Mouse (Mus musculus) heart, embryonic 14.5 days (tissue): Measurements from ENCODE around the gene Dazap1. TPM values are rescaled to one million over a fixed set of nuclear protein-coding genes. Genes with fewer than 3 reads are reported as not detected.
A peak's percentile ranks its signal among the peaks of the same experiment; 100 is the strongest.

Source experiments
- ATAC-seq: fragments of 200-750 bp; cut with Nextera tagmentation; 2 replicates; pipeline ENCODE4 v1.8.0; 2017; ENCODE audit warnings: low read depth, moderate TSS enrichment; ENCODE audit not compliant: insufficient number of reproducible peaks, insufficient read depth, low FRiP score
- H3K27ac ChIP-seq, 2 experiments: fragments of 200-500 bp in 1 of 2; fragments of 300-500 bp in 1 of 2; sonication (generic) in 1 of 2; replicated peaks in 1 of 2; 2 replicates each; pipeline ENCODE4 v1.5.1; 2012 to 2014; ENCODE audit warnings: low read depth in 2 of 2, low read length in 2 of 2, control low read depth in 1 of 2, mild to moderate bottlenecking in 1 of 2, mixed read lengths in 1 of 2; ENCODE audit not compliant: control insufficient read depth in 1 of 2, insufficient read depth in 1 of 2
- H3K27me3 ChIP-seq: fragments of 300-500 bp; sonication (generic); 2 replicates; pipeline ENCODE4 v1.6.1; 2014; ENCODE audit warnings: mild to moderate bottlenecking, low read length, control low read depth; ENCODE audit not compliant: control insufficient read depth, insufficient read depth
- H3K36me3 ChIP-seq: fragments of 300-500 bp; sonication (generic); 2 replicates; pipeline ENCODE4 v1.6.1; 2014; ENCODE audit warnings: mild to moderate bottlenecking, control low read depth, low read length, mixed read lengths; ENCODE audit not compliant: control insufficient read depth, insufficient read depth
- H3K4me1 ChIP-seq, 2 experiments: fragments of 200-500 bp in 1 of 2; fragments of 300-500 bp in 1 of 2; sonication (generic) in 1 of 2; 2 replicates each; pipeline ENCODE4 v1.6.1; 2012 to 2014; ENCODE audit warnings: low read length in 2 of 2, control low read depth in 1 of 2, mixed read lengths in 1 of 2; ENCODE audit not compliant: control insufficient read depth in 2 of 2, insufficient read depth in 2 of 2
- H3K4me2 ChIP-seq: fragments of 300-500 bp; sonication (generic); 2 replicates; pipeline ENCODE4 v1.6.1; 2014; ENCODE audit warnings: mild to moderate bottlenecking, low read length
- H3K4me3 ChIP-seq, 2 experiments: fragments of 200-500 bp in 1 of 2; fragments of 300-500 bp in 1 of 2; sonication (generic) in 1 of 2; 2 replicates each; pipeline ENCODE4 v1.5.1; 2012 to 2014; ENCODE audit warnings: low read length in 2 of 2, mild to moderate bottlenecking in 2 of 2, control low read depth in 1 of 2, low read depth in 1 of 2, moderate library complexity in 1 of 2; ENCODE audit not compliant: control insufficient read depth in 1 of 2, insufficient read depth in 1 of 2
- H3K9ac ChIP-seq: fragments of 300-500 bp; sonication (generic); 2 replicates; pipeline ENCODE4 v1.6.1; 2014; ENCODE audit warnings: mild to moderate bottlenecking, low read length
- H3K9me3 ChIP-seq: fragments of 300-500 bp; sonication (generic); 2 replicates; pipeline ENCODE4 v1.6.1; 2016; ENCODE audit warnings: low read length, control low read depth; ENCODE audit not compliant: control insufficient read depth
- WGBS: fragments of 180-500 bp; shearing (Covaris S2); extraction: QIAGEN DNeasy Blood & Tissue Kit; methylation state at CpG from one replicate; pipeline ENCODE4 v1.1.7; 2014; 5-methylcytosine and 5-hydroxymethylcytosine counted together
- polyA plus RNA-seq: library from polyadenylated mRNA; unstranded; fragments of >200 nt; fragmentation: Nextera tagmentation; extraction: Ambion mirVana; gene quantifications from 2 replicates; pipeline ENCODE4 v1.2.1, GENCODE M21; 2014

Dazap1 gene
- polyA plus RNA-seq, 1 experiment from 2014 or later: 27.5 TPM

DNA sequence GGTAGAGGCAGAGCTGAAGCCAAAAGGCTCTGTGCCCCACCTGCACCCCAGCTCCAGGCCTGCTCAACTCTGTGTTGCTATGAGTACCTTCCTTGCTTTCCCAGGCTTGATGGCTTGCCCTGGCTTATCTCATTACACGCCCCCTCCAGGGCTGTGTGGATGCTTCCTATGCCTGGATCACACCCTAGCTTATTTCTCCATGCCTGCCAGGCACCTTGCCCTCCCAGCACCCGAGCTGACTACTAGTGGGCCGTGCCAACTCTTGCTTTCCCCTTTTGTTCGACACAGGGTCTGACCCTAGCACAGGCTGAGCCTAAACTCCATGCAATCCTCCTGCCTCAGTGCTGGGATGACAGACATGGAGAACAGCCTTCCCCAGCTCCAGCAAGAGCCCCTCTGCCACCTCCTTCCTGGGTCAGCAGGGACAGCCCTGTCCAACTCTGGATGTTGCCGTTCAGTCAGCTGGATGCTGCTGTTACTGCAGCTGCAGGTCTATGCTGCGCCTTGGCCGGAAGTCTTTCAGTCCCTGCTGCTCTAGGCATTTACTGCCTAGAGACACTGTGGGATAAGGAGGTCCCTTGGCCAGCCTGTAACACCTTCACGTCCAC lies 36.3 kb downstream of the Dazap1 start:
- Histone ChIP-seq H3K9ac (0 out of 2 replicates have a peak overlapping the region, but pooled peaks have one; percentile 25), H3K4me1 (peaks cover 18 to 34% of the 10 kb centered on the region in 2 experiments; a peak in 2 of 4 replicates), H3K36me3 (peaks cover 22% of the 10 kb centered on the region), H3K4me2 (no peak overlapping the region), H3K27me3 (peaks cover 61% of the 10 kb centered on the region), H3K9me3 (no peaks in the 10 kb centered on the region), H3K4me3 (no peak overlapping the region), H3K27ac (no peak overlapping the region)
- no peak for ATAC-seq
- WGBS: 56% methylated on average over 8 of the region's 8 CpGs

DNA sequence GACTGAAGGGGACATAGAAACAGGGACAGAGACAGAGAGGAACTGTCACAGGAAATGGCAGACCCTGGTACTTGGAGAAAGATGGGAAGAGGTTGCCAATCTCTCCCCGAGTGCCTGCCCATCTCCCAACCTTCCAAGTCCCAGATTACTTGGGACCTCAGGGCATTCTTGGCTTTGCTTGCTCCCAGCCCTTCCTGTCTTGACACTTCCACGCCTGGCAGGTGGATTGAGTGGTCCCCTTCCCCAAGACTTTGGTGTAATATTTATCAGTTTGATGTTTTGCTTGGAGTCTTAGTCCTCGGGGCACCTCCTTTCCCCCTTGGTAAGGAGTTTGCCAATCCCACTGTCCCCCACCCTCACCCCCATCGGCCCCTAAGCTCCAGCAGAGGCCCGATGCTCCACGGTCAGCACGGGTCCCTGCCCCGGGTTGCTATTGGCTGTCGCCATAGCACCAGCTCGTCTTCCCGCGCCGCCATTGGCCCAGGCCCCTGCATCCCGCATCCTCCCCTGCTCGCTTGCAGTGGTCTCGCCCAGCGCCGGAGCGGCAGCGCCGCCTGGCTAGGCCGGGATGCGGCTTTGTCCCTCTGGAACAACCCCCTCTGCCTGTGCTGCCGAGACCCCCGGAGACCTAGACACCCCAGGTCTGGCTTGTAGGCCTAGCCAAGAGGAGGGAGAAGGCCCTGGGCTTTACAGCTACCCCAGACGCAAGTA lies 37.4 kb downstream of the Dazap1 start:
- Histone ChIP-seq H3K9me3 (no peaks in the 10 kb centered on the region), H3K27ac (no peak overlapping the region), H3K4me2 (no peak overlapping the region), H3K4me3 (no peak overlapping the region; a peak in 1 of 4 replicates), H3K9ac (no peak overlapping the region), H3K4me1 (peaks cover 15 to 27% of the 10 kb centered on the region in 2 experiments; a peak in 2 of 4 replicates), H3K36me3 (peaks cover 14% of the 10 kb centered on the region), H3K27me3 (peaks cover 70% of the 10 kb centered on the region)
- 4% methylated on average over 26 of the region's 26 CpGs for WGBS
- ATAC-seq: no peak

DNA sequence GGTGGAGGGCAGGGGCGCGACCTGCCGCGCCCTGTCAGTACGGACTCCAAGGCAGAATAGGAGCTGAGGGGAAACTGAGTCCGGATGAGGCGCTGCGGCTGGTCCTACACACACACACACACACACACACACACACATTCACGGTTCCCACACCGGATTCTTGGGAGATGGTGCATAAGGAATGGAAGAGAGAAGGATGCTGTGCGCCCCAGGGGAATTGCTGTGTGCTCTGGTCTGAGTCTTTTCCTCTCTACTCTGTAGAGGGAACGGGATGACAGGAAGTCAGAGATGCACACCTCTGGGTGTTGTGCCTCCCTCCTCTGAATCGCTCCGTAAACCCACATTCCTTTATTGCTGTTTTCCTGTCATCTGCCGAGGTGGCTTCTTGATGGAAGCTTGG lies 38.0 kb downstream of the Dazap1 start:
- Histone ChIP-seq H3K27me3 (peaks cover 76% of the 10 kb centered on the region), H3K9me3 (no peaks in the 10 kb centered on the region), H3K9ac (no peak overlapping the region), H3K27ac (no peak overlapping the region), H3K36me3 (peaks cover 8% of the 10 kb centered on the region), H3K4me3 (no peak overlapping the region; a peak in 1 of 4 replicates), H3K4me1 (peaks cover 13 to 22% of the 10 kb centered on the region in 2 experiments; a peak in 2 of 4 replicates), H3K4me2 (no peak overlapping the region)
- ATAC-seq: no peak
- WGBS: 15% methylated on average over 15 of the region's 15 CpGs

DNA sequence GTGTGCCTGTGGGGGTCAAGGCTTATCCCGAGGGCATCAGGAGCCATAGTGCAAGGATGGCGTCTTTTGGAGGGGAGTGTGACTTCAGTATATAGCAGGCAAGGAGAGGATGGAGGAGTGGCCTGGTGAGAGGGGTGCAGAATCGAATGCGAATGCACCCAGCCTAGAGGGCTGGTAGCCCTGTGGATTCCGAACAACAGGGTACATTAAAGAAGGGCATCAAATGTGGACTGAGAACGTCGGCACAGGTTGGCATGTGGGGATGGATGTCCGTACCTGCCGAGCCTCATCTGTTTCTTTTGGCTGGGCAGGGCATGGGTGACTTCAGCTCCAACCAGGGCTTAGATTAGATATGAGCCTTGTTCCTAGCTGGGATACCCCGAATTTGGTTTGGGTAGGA lies 38.5 kb downstream of the Dazap1 start:
- peaks cover 12 to 20% of the 10 kb centered on the region in 2 experiments; a peak in 2 of 4 replicates for H3K4me1 ChIP-seq
- 51% methylated on average over 10 of the region's 10 CpGs for WGBS
- H3K9ac ChIP-seq: no peak overlapping the region
- no peak overlapping the region for H3K27ac ChIP-seq
- ATAC-seq: no peak
- H3K9me3 ChIP-seq: no peaks in the 10 kb centered on the region
- no peak overlapping the region for H3K4me2 ChIP-seq
- H3K4me3 ChIP-seq: no peak overlapping the region
- peaks cover 3% of the 10 kb centered on the region for H3K36me3 ChIP-seq
- peaks cover 81% of the 10 kb centered on the region for H3K27me3 ChIP-seq

DNA sequence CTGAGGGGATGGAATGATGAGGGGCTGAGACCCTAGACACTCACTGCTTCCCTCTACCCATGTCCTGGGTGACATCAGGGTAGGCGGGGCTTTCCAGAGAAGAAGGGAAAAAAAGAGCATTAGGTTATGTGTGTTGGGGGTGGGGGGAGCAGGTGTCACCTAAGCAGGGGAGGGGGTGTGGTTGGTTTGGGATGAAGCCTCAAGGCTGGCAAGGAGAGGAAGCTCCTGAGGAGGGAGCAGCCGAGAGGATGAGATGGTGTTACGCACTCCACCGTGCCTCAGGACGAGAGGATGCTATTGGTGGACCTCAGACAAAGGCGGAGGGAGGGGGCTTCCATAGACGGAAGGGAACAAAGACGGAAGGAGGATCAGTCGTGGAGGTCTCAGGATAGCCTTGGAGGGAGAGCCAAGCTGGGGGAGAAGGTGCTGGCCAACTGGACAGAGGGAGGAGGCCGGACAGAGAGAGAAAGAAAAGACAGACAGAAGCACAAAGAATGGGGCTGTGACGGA lies 39.4 kb downstream of the Dazap1 start:
- H3K9me3 ChIP-seq: no peaks in the 10 kb centered on the region
- H3K4me1 ChIP-seq: peaks cover 11 to 15% of the 10 kb centered on the region in 2 experiments; a peak in 2 of 4 replicates
- 36% methylated on average over 11 of the region's 11 CpGs for WGBS
- no peak overlapping the region for H3K4me2 ChIP-seq
- H3K36me3 ChIP-seq: no peaks in the 10 kb centered on the region
- no peak for ATAC-seq
- no peak overlapping the region for H3K4me3 ChIP-seq
- no peak overlapping the region for H3K27ac ChIP-seq
- no peak overlapping the region for H3K9ac ChIP-seq
- H3K27me3 ChIP-seq: peaks cover 90% of the 10 kb centered on the region

DNA sequence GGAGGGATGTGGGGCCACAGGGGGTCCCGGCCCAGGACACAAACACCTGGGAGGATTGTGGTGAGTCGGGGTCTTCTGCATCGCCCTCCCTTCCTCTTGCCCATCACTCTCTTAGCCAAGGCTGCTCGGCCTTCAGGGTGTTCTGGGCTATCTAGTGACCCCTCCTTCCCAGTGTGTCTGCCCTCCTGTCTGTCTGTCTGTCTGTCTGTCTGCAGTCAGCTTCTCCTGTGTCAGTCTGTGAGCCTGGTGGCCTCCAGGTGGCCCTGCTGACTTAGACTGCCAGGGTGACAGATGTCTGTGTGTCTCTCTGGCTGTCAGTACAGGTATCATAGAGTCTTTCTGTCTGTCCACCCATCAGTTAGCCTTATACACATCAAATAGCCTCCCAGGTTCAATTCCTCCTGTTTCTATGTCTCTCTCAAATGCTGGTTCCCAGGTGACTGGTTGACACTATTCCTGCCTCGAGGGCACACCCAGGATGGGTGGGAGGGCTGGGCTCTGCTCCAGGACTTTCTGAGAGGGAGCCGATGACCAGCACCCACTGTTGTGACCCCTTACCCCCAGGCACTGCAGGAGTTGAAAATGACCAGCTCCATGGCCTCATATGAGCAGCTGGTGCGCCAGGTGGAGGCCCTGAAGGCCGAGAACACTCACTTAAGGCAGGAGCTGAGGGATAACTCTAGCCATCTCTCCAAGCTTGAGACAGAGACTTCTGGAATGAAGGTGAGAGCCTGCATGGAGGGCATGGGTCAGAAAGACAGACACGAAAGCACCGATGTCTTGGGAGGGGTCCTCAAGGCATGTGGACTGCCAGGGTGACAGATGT lies 40.2 kb downstream of the Dazap1 start:
- no peak overlapping the region; a peak in 1 of 4 replicates for H3K4me3 ChIP-seq
- no peaks in the 10 kb centered on the region for H3K36me3 ChIP-seq
- H3K27me3 ChIP-seq: peaks cover 96% of the 10 kb centered on the region
- no peak overlapping the region for H3K27ac ChIP-seq
- H3K9me3 ChIP-seq: no peaks in the 10 kb centered on the region
- H3K4me2 ChIP-seq: 0 out of 2 replicates have a peak overlapping the region, but pooled peaks have one; percentile 12
- ATAC-seq: no peak
- H3K9ac ChIP-seq: no peak overlapping the region
- WGBS: 83% methylated on average over 10 of the region's 10 CpGs
- H3K4me1 ChIP-seq: peaks cover 5 to 11% of the 10 kb centered on the region in 2 experiments; a peak in 2 of 4 replicates

DNA sequence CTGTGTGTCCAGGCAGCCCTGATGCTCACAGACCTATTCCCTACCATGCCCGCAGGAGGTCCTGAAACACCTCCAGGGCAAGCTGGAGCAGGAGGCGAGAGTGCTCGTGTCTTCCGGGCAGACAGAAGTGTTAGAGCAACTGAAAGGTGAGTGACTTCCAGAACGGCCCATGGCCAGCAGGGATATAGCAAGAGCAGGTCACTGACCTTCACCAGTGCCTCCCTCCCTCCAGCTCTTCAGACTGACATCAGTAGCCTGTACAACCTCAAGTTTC lies 40.7 kb downstream of the Dazap1 start:
- no peak for ATAC-seq
- no peaks in the 10 kb centered on the region for H3K9me3 ChIP-seq
- no peak overlapping the region; a peak in 1 of 4 replicates for H3K4me3 ChIP-seq
- H3K36me3 ChIP-seq: no peaks in the 10 kb centered on the region
- H3K27me3 ChIP-seq: peaks cover 96% of the 10 kb centered on the region
- H3K4me1 ChIP-seq: peaks cover 4 to 8% of the 10 kb centered on the region in 2 experiments; a peak in 2 of 4 replicates
- H3K27ac ChIP-seq: no peak overlapping the region
- H3K9ac ChIP-seq: no peak overlapping the region
- 0 out of 2 replicates have a peak overlapping the region, but pooled peaks have one; percentile 12 for H3K4me2 ChIP-seq
- whole genome bisulfite sequencing: 48% methylated on average over 5 of the region's 5 CpGs
